8 mouse cellular contexts compared by ENCODE assay signal in the genomic region with DNA sequence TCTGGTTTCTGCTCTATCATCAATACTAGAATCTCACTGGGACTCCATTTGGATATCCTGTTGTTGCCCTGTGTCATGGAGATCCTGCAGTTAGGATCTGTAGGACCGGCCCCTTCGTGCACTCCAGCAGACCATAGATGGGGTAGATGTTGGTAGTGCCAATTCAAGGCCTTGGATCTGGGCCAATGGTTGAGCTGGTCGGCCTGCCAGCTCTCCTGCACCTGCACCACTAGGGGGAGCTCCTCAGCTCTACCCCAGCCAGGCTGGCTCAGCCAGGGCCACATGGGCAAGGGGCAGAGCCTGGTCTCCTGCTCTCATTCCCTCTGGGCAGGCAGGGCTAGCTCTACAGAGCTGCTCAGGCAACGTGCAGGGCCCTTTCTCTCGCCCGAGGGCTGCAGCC.
DNase-seq lines count a peak whose midpoint lies in the region; ATAC-seq and TF ChIP-seq lines count a peak whose summit lies in the region.

No protein-coding gene starts in this region.

- peak; percentile 56; the same call in 1 of the 2 replicates for ATAC-seq in neutrophil, adult 5-6 weeks (ENCODE audit: extremely low read depth, insufficient number of reproducible peaks, low FRiP score, poor library complexity, severe bottlenecking)

- H3K4me3 ChIP-seq in left cerebral cortex, adult 2 months, result no peak overlapping the region

- peak; percentile 67 for TF ChIP-seq CTCF in left cerebral cortex, adult 2 months (IDR thresholded peaks at IDR 0.05)

- intact Hi-C loops in left cerebral cortex, adult 2 months (cut with DNase I), result no loop called here

- DNase-seq in left cerebral cortex, adult 2 months (ENCODE audit: extremely low spot score in 1 of 2, low spot score in 2 of 2), result no peak
- DNase-seq in left cerebral cortex, adult 8-10 months (ENCODE audit: low spot score in 2 of 2), result no peak
- DNase-seq in R1 (ENCODE audit: low read depth, low spot score) (peak; percentile 62), MN1 (ENCODE audit: low spot score) (no peak)
- DNase-seq in embryo, embryonic 11 days, result peak; percentile 21
- DNase-seq in large intestine, adult 2 months (ENCODE audit: low read depth, low spot score), result peak; percentile 27
- peak; percentile 19 to 47 for DNase-seq in urinary bladder, postnatal 36 days (ENCODE audit: low spot score in 2 of 2)

- no peak overlapping the region for H3K27ac ChIP-seq in left cerebral cortex, adult 2 months

- 75% methylated on average over 6 of the region's 6 CpGs for WGBS in large intestine, adult 2 months

Comparison
In these comparisons a context has a peak if more than half of its experiments do, and no peak if none do; other contexts are left out.
1. DNase-seq: peak in R1 (single experiment), embryo, embryonic 11 days (single experiment), large intestine, adult 2 months (single experiment) and urinary bladder, postnatal 36 days (2 of 2); none in left cerebral cortex, adult 2 months (0 of 2), left cerebral cortex, adult 8-10 months (0 of 2) and MN1 (single experiment).